Mouse (Mus musculus) C2C12 (cell line): ENCODE results near the gene Ncapd3.

Experiments
- CEBPB ChIP-seq: IDR thresholded peaks from one replicate; pipeline ENCODE4 v1.6.1; 2011; ENCODE audit warnings: low read depth, mild to moderate bottlenecking, control low read depth, moderate library complexity
- CTCF ChIP-seq: IDR thresholded peaks from one replicate; pipeline ENCODE4 v1.5.1; 2011; ENCODE audit not compliant: control insufficient read depth, insufficient read depth, insufficient read length
- USF1 ChIP-seq: IDR thresholded peaks from one replicate; pipeline ENCODE4 v1.6.1; 2011; ENCODE audit warnings: low read depth, mild to moderate bottlenecking, control low read depth, moderate library complexity

- TF ChIP-seq CTCF (no peak), USF1 (no peak), CEBPB (no peak)
Observed at GRCm38 (mm10) chr9:26999461-27000395, 30.2 kb upstream of the Ncapd3 start, which contains the start of the genes Acad8 and Thyn1.
